Mouse (Mus musculus) liver, embryonic 15.5 days (tissue): ENCODE measurements around the gene 3100002H09Rik. TPM values are rescaled to one million over a fixed set of nuclear protein-coding genes. Genes with fewer than 3 reads are reported as not detected.

Experiments used
- ATAC-seq: fragments of 200-750 bp; cut with Nextera tagmentation; 2 replicates; pipeline ENCODE4 v1.8.0; 2017; ENCODE audit warnings: moderate number of reproducible peaks, mild to moderate bottlenecking, moderate library complexity; ENCODE audit not compliant: insufficient read depth
- H3K27ac ChIP-seq: fragments of 300-500 bp; sonication (generic); replicated peaks from 2 replicates; pipeline ENCODE4 v1.5.1; 2015; ENCODE audit warnings: mild to moderate bottlenecking, inconsistent platforms
- H3K27me3 ChIP-seq: fragments of 300-500 bp; sonication (generic); 2 replicates; pipeline ENCODE4 v1.6.1; 2015; ENCODE audit warnings: mild to moderate bottlenecking, inconsistent platforms
- H3K36me3 ChIP-seq: fragments of 300-500 bp; sonication (generic); replicated peaks from 2 replicates; pipeline ENCODE4 v1.6.1; 2015; ENCODE audit warnings: moderate library complexity, mild to moderate bottlenecking, inconsistent platforms
- H3K4me1 ChIP-seq: fragments of 300-500 bp; sonication (generic); replicated peaks from 2 replicates; pipeline ENCODE4 v1.6.1; 2015; ENCODE audit warnings: inconsistent platforms
- H3K4me2 ChIP-seq: fragments of 300-500 bp; sonication (generic); 2 replicates; pipeline ENCODE4 v1.6.1; 2015; ENCODE audit warnings: moderate library complexity, mild to moderate bottlenecking, inconsistent platforms
- H3K4me3 ChIP-seq: fragments of 300-500 bp; sonication (generic); replicated peaks from 2 replicates; pipeline ENCODE4 v1.5.1; 2015; ENCODE audit warnings: mild to moderate bottlenecking, inconsistent platforms
- H3K9ac ChIP-seq: fragments of 300-500 bp; sonication (generic); 2 replicates; pipeline ENCODE4 v1.6.1; 2015; ENCODE audit warnings: moderate library complexity, mild to moderate bottlenecking, inconsistent platforms
- H3K9me3 ChIP-seq: fragments of 300-500 bp; sonication (generic); replicated peaks from 2 replicates; pipeline ENCODE4 v1.6.1; 2016; ENCODE audit warnings: inconsistent platforms
- WGBS: fragments of 180-500 bp; shearing (Covaris S2); methylation state at CpG from one replicate; pipeline ENCODE4 v1.1.7; 2015; ENCODE audit warnings: mixed read lengths; ENCODE audit not compliant: insufficient replicate concordance; 5-methylcytosine and 5-hydroxymethylcytosine counted together
- polyA plus RNA-seq: library from polyadenylated mRNA; unstranded; fragments of >200 nt; fragmentation: Nextera tagmentation; extraction: Ambion mirVana; gene quantifications from 2 replicates; pipeline ENCODE4 v1.2.1, GENCODE M21; 2015

The 3100002H09Rik gene
- polyA plus RNA-seq, 1 experiment from 2014 or later, result not detected

DNA sequence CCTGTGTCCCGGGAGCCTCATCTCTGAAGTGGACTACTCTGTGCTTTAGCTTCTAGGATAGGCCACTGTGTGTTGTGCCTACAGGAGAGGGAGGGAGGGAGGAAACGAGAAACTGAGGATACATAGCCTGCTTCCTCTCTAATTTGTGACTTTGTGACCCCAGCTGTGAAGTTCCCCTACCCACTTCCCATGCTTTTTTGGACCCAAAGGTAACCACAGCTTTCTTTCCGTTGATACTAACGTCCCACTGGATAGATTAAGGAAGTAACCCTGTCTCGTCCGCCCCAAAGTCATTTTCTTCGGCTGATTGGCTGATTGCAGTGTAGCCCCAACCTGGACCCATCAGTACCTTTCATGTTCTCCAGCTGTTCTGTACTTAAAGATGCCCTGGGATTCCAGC, 29.9 kb downstream of the 3100002H09Rik start:
- peaks cover 76% of the 10 kb centered on the region for H3K27me3 ChIP-seq
- no peak overlapping the region for H3K4me3 ChIP-seq
- no peaks in the 10 kb centered on the region for H3K36me3 ChIP-seq
- H3K4me1 ChIP-seq, result no peaks in the 10 kb centered on the region
- no peak overlapping the region for H3K4me2 ChIP-seq
- H3K9me3 ChIP-seq, result no peaks in the 10 kb centered on the region
- WGBS, result 39% methylated on average over 7 of the region's 7 CpGs
- H3K27ac ChIP-seq, result no peak overlapping the region
- no peak overlapping the region for H3K9ac ChIP-seq
- no peak for ATAC-seq

DNA sequence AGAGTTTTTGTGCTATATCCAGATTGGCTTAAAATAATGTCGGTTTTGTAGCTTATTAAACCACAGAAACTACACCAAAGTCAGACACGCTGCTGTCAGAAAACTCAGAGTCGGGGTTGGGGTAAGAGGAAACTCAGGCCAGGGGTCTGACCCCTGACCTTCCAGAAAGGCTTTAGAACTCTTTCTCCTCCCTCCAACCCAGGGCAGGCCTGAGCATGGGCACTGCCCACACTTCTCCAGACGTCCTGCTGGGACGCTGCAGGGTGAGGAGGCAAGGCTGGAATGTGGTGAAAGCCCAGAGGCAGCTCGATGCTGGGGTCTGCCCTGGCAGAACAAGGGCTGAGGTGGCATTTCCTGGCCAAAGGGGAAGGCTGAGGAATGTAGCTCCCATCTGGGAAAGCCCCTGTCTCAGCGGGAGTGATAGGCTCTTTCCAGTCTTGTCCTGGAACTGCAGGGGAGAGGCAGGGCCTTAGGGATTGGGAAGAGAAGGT, 34.6 kb downstream of the 3100002H09Rik start:
- WGBS, result 9% methylated on average over 7 of the region's 7 CpGs
- H3K36me3 ChIP-seq, result no peaks in the 10 kb centered on the region
- H3K4me3 ChIP-seq, result no peak overlapping the region
- H3K9me3 ChIP-seq, result no peaks in the 10 kb centered on the region
- no peak overlapping the region for H3K27ac ChIP-seq
- no peak for ATAC-seq
- peaks cover 85% of the 10 kb centered on the region for H3K27me3 ChIP-seq
- no peaks in the 10 kb centered on the region for H3K4me1 ChIP-seq
- no peak overlapping the region for H3K4me2 ChIP-seq
- H3K9ac ChIP-seq, result no peak overlapping the region

DNA sequence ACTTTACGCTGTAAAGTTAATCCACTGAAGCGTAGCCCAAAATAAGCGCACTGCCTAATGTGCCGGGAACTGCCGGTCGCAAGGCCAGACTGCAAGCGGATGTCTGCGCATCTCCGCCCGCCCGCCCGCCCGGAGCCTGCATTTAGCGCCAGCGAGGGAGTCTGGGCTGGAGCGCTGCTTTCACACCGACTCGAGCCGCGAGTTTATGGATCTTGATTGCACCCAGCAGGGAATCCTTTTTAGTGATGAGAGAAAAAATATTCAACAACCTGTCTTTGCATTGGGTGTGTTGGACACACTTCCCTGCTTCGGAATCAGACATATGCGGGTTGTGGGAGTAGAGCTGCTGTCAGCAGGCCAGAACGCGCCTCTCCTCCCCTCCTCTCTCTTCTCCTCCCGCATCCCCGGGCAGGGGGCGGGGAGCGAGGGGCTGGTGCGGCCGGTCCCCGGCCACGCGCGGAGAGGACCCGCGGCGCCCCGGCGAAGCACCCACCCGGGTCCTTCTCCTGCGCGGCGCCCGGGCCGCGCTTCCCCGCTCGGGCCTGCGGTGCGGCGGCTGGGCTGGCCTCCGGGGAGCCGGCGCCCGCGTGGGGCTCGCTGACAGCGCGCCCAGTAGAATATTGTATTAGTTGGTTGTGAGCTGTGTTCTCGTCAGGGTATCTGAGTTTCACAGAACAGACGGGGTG, 35.2 kb downstream of the 3100002H09Rik start:
- 2% methylated on average over 61 of the region's 61 CpGs for WGBS
- Histone ChIP-seq H3K4me1 (no peaks in the 10 kb centered on the region), H3K9me3 (no peaks in the 10 kb centered on the region), H3K36me3 (no peaks in the 10 kb centered on the region), H3K9ac (no peak overlapping the region), H3K27ac (no peak overlapping the region), H3K4me3 (0 out of 2 replicates have a peak overlapping the region, but pooled peaks have one; percentile 24), H3K4me2 (peak overlapping the region; percentile 41), H3K27me3 (peaks cover 85% of the 10 kb centered on the region)
- ATAC-seq, result no peak

GRCm38 (mm10) chr4:124573586-124573985, 37.0 kb downstream of the 3100002H09Rik start:
- Histone ChIP-seq H3K36me3 (no peaks in the 10 kb centered on the region), H3K4me3 (no peak overlapping the region), H3K4me1 (no peaks in the 10 kb centered on the region), H3K27ac (no peak overlapping the region), H3K27me3 (peaks cover 92% of the 10 kb centered on the region), H3K9me3 (no peaks in the 10 kb centered on the region), H3K4me2 (no peak overlapping the region), H3K9ac (no peak overlapping the region)
- 29% methylated on average over 4 of the region's 4 CpGs for WGBS
- ATAC-seq, result no peak

- H3K4me1 ChIP-seq, result no peaks in the 10 kb centered on the region
- H3K27ac ChIP-seq, result no peak overlapping the region
- peaks cover 74% of the 10 kb centered on the region for H3K27me3 ChIP-seq
- no peak overlapping the region for H3K4me2 ChIP-seq
- no peak overlapping the region for H3K9ac ChIP-seq
- WGBS, result 54% methylated on average over 9 of the region's 9 CpGs
- ATAC-seq, result no peak
- no peak overlapping the region for H3K4me3 ChIP-seq
- H3K9me3 ChIP-seq, result no peaks in the 10 kb centered on the region
- H3K36me3 ChIP-seq, result no peaks in the 10 kb centered on the region
Measured at GRCm38 (mm10) chr4:124570977-124571376, 39.6 kb downstream of the 3100002H09Rik start.

- H3K27me3 ChIP-seq, result peaks cover 60% of the 10 kb centered on the region
- H3K4me2 ChIP-seq, result no peak overlapping the region
- ATAC-seq, result no peak
- no peak overlapping the region for H3K27ac ChIP-seq
- H3K36me3 ChIP-seq, result no peaks in the 10 kb centered on the region
- H3K9me3 ChIP-seq, result no peaks in the 10 kb centered on the region
- no peak overlapping the region for H3K9ac ChIP-seq
- H3K4me1 ChIP-seq, result no peaks in the 10 kb centered on the region
- 31% methylated on average over 7 of the region's 7 CpGs for WGBS
- H3K4me3 ChIP-seq, result no peak overlapping the region
Measured at GRCm38 (mm10) chr4:124569661-124570060, 40.9 kb downstream of the 3100002H09Rik start.

DNA sequence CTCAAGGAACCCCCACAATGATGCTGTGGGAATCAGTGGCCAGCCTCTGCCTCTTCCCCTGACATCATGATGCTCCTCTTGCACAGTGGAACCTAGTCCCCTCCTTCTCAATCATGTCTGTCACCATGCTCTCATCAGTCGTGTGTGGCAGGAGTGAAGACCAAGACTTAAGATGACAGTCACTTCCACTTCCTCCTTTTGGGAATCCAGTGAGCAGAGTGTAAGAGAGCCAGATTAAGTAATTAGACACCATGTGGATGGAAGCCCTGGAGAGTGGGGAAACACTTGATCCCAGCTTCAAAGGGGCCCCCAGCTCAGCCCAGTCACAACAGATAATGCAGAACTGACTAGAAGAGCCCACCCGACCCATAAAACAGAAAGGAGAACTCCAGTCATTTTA, 47.2 kb downstream of the 3100002H09Rik start:
- Histone ChIP-seq H3K4me3 (no peak overlapping the region), H3K27me3 (peaks cover 8% of the 10 kb centered on the region), H3K4me2 (no peak overlapping the region), H3K27ac (no peak overlapping the region), H3K9ac (no peak overlapping the region), H3K36me3 (no peaks in the 10 kb centered on the region), H3K4me1 (no peaks in the 10 kb centered on the region), H3K9me3 (no peaks in the 10 kb centered on the region)
- WGBS, result 28% methylated on average over 2 of the region's 2 CpGs
- no peak for ATAC-seq

DNA sequence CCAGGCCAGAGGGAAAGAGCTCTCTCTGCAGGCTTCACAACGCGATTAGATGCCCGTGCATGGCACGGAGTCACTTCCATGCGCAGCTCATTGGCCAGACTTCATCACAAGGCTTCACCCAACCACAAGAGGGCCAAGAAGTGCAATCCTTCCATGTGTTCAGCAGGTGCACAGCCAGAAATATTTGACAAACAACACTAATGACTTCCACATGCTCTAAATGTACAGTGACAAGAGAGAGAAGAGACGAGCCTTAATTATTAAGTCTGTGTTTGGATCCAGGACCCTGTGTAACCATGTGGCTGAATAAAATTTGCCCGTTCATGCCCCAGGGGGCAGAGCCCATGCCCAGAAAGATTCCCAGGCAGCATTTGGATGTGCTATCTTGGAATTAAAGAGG, 47.9 kb downstream of the 3100002H09Rik start:
- H3K9me3 ChIP-seq, result no peaks in the 10 kb centered on the region
- no peak overlapping the region for H3K4me3 ChIP-seq
- no peak overlapping the region for H3K4me2 ChIP-seq
- H3K9ac ChIP-seq, result no peak overlapping the region
- 51% methylated on average over 7 of the region's 7 CpGs for whole genome bisulfite sequencing
- peaks cover 3% of the 10 kb centered on the region; the same call in 1 of the 2 replicates for H3K27me3 ChIP-seq
- no peak for ATAC-seq
- H3K4me1 ChIP-seq, result no peaks in the 10 kb centered on the region
- H3K36me3 ChIP-seq, result no peaks in the 10 kb centered on the region
- H3K27ac ChIP-seq, result no peak overlapping the region

Other genes starting within 250 kb of the 3100002H09Rik start
- not detected in 2 replicates for gene Pou3f1, start 46.0 kb upstream of the 3100002H09Rik start, polyA plus RNA-seq
- 18.9 and 23.4 TPM in 2 replicates for gene Utp11, start 82.8 kb upstream of the 3100002H09Rik start, polyA plus RNA-seq
- 1.9 and 2.1 TPM in 2 replicates for gene Fhl3, start 89.9 kb upstream of the 3100002H09Rik start, polyA plus RNA-seq
- gene Sf3a3, start 104.0 kb upstream of the 3100002H09Rik start, polyA plus RNA-seq, result 53.9 and 58.2 TPM in 2 replicates
- gene Inpp5b, start 131.0 kb upstream of the 3100002H09Rik start, polyA plus RNA-seq, result 38.1 and 38.3 TPM in 2 replicates
- 11.8 and 12.4 TPM in 2 replicates for gene Mtf1, start 191.3 kb upstream of the 3100002H09Rik start, polyA plus RNA-seq
- gene Yrdc, start 239.9 kb upstream of the 3100002H09Rik start, polyA plus RNA-seq, result 16.4 and 21.8 TPM in 2 replicates
- gene 1110065P20Rik, start 240.4 kb upstream of the 3100002H09Rik start, polyA plus RNA-seq, result 12.6 and 12.7 TPM in 2 replicates